Mouse (Mus musculus) MEL (cell line): ENCODE measurements at regions not wholly inside any gene's neighbourhood (a gene's known extent, or its start where the extent isn't known, plus 50 kb on each side); places are given as distances from the start of the nearest gene placed in this dataset.
"Not testable (repeated sequence)": the region's sequence is repeated elsewhere in the genome, so short reads cannot be mapped to it uniquely, and the experiment has no call there.

Experiments used
- DNase-seq: peaks from one replicate; pipeline ENCODE4 v3.0.0; 2011; ENCODE audit warnings: low read depth, low spot score
- H3K27ac ChIP-seq: 2 replicates; pipeline ENCODE4 v1.5.1; 2012; ENCODE audit warnings: low read depth, mild to moderate bottlenecking, control low read depth, low read length, moderate library complexity; ENCODE audit not compliant: control insufficient read depth
- H3K27me3 ChIP-seq, 2 experiments: fragments of 150-350 bp in 1 of 2; sonication (generic) in 1 of 2; 2 replicates each; pipeline ENCODE4 v1.6.1; 2012; ENCODE audit warnings: low read length in 2 of 2, mild to moderate bottlenecking in 2 of 2, improper control_type of control experiment in 1 of 2, moderate library complexity in 1 of 2; ENCODE audit not compliant: insufficient read depth in 2 of 2, control insufficient read depth in 1 of 2
- H3K36me3 ChIP-seq, 2 experiments: 2 replicates each; pipeline ENCODE4 v1.6.1; 2012 to 2014; ENCODE audit warnings: low read length in 2 of 2, improper control_type of control experiment in 1 of 2, inconsistent platforms in 1 of 2, mild to moderate bottlenecking in 1 of 2; ENCODE audit not compliant: insufficient read depth in 2 of 2, control insufficient read depth in 1 of 2
- H3K4me1 ChIP-seq, 2 experiments: fragments of 150-350 bp in 1 of 2; sonication (generic) in 1 of 2; 2 replicates each; pipeline ENCODE4 v1.6.1; 2012; ENCODE audit warnings: low read length in 2 of 2, improper control_type of control experiment in 1 of 2, mild to moderate bottlenecking in 1 of 2; ENCODE audit not compliant: insufficient read depth in 2 of 2, control insufficient read depth in 1 of 2
- H3K4me3 ChIP-seq, 2 experiments: fragments of 150-350 bp in 1 of 2; sonication (generic) in 1 of 2; 2 replicates each; pipeline ENCODE4 v1.5.1; 2012; ENCODE audit warnings: low read depth in 2 of 2, low read length in 2 of 2, mild to moderate bottlenecking in 2 of 2, moderate library complexity in 2 of 2, control low read depth in 1 of 2, improper control_type of control experiment in 1 of 2; ENCODE audit not compliant: control insufficient read depth in 1 of 2, insufficient read depth in 1 of 2
- H3K79me2 ChIP-seq: 2 replicates; pipeline ENCODE4 v1.6.1; 2012; ENCODE audit warnings: mild to moderate bottlenecking, low read length, moderate library complexity; ENCODE audit not compliant: control insufficient read depth, poor library complexity, insufficient read depth
- H3K9ac ChIP-seq: 2 replicates; pipeline ENCODE4 v1.6.1; 2012; ENCODE audit warnings: low read depth, mild to moderate bottlenecking, control low read depth, low read length, moderate library complexity; ENCODE audit not compliant: control insufficient read depth, poor library complexity, severe bottlenecking
- H3K9me3 ChIP-seq: fragments of 150-350 bp; sonication (generic); replicated peaks from 2 replicates; pipeline ENCODE4 v1.6.1; 2012; ENCODE audit warnings: mild to moderate bottlenecking, low read length, improper control_type of control experiment, moderate library complexity; ENCODE audit not compliant: insufficient read depth
- CHD2 ChIP-seq: IDR thresholded peaks from 2 replicates; pipeline ENCODE4 v1.6.1; 2011; ENCODE audit warnings: low read length, improper control_type of control experiment
- E2F4 ChIP-seq: IDR thresholded peaks from 2 replicates; pipeline ENCODE4 v1.6.1; 2011; ENCODE audit warnings: low read depth, low read length, improper control_type of control experiment, borderline replicate concordance
- ETS1 ChIP-seq: IDR thresholded peaks from 2 replicates; pipeline ENCODE4 v1.6.1; 2012; ENCODE audit warnings: low read depth, mild to moderate bottlenecking, inconsistent platforms, low read length, improper control_type of control experiment, moderate library complexity
- HCFC1 ChIP-seq: IDR thresholded peaks from 2 replicates; pipeline ENCODE4 v1.6.1; 2012; ENCODE audit warnings: low read depth, mild to moderate bottlenecking, inconsistent platforms, low read length, improper control_type of control experiment, moderate library complexity
- JUND ChIP-seq: IDR thresholded peaks from 2 replicates; pipeline ENCODE4 v1.6.1; 2011; ENCODE audit warnings: low read depth, mild to moderate bottlenecking, improper control_type of control experiment, low read length
- KAT2A ChIP-seq: conservative IDR thresholded peaks from 2 replicates; pipeline ENCODE4 v1.6.1; 2012; ENCODE audit warnings: low read depth, low read length, improper control_type of control experiment, inconsistent platforms
- MAZ ChIP-seq: IDR thresholded peaks from 2 replicates; pipeline ENCODE4 v1.6.1; 2012; ENCODE audit warnings: low read depth, mild to moderate bottlenecking, inconsistent platforms, low read length, improper control_type of control experiment
- MEF2A ChIP-seq: IDR thresholded peaks from 2 replicates; pipeline ENCODE4 v1.6.1; 2014; ENCODE audit warnings: low read depth, mild to moderate bottlenecking, inconsistent platforms, low read length, improper control_type of control experiment; ENCODE audit not compliant: poor library complexity, insufficient replicate concordance, severe bottlenecking; ENCODE audit errors: extremely low read depth
- MYB ChIP-seq: IDR thresholded peaks from 2 replicates; pipeline ENCODE4 v1.6.1; 2011; ENCODE audit warnings: mild to moderate bottlenecking, low read depth, low read length, improper control_type of control experiment
- NELFE ChIP-seq: IDR thresholded peaks from 2 replicates; pipeline ENCODE4 v1.6.1; 2011; ENCODE audit warnings: low read depth, low read length, improper control_type of control experiment
- POLR2A ChIP-seq, 2 experiments: IDR thresholded peaks; 2 replicates each; pipeline ENCODE4 v1.6.1; 2011 to 2012; ENCODE audit warnings: low read length in 2 of 2, mild to moderate bottlenecking in 2 of 2, control low read depth in 1 of 2, improper control_type of control experiment in 1 of 2, low read depth in 1 of 2, moderate library complexity in 1 of 2; ENCODE audit not compliant: control insufficient read depth in 1 of 2, insufficient read depth in 1 of 2, poor library complexity in 1 of 2
- POLR2AphosphoS2 ChIP-seq: IDR thresholded peaks from 2 replicates; pipeline ENCODE4 v1.6.1; 2011; ENCODE audit warnings: low read length, improper control_type of control experiment
- POLR2AphosphoS5 ChIP-seq: IDR thresholded peaks from 2 replicates; pipeline ENCODE4 v1.6.1; 2012; ENCODE audit warnings: low read depth, borderline replicate concordance, mild to moderate bottlenecking, inconsistent platforms, low read length, moderate library complexity, mixed read lengths
- SIN3A ChIP-seq: IDR thresholded peaks from 2 replicates; pipeline ENCODE4 v1.6.1; 2012; ENCODE audit warnings: low read length, improper control_type of control experiment, inconsistent platforms
- SMC3 ChIP-seq: IDR thresholded peaks from 2 replicates; pipeline ENCODE4 v1.6.1; 2011; ENCODE audit warnings: low read depth, low read length, improper control_type of control experiment
- TAL1 ChIP-seq: IDR thresholded peaks from 2 replicates; pipeline ENCODE4 v1.6.1; 2012; ENCODE audit warnings: mild to moderate bottlenecking, inconsistent platforms, low read length, moderate library complexity, mixed read lengths
- TCF12 ChIP-seq: IDR thresholded peaks from 2 replicates; pipeline ENCODE4 v1.6.1; 2014; ENCODE audit warnings: low read depth, mild to moderate bottlenecking, inconsistent platforms, low read length, improper control_type of control experiment, moderate library complexity
- USF1 ChIP-seq: IDR thresholded peaks from 2 replicates; pipeline ENCODE4 v1.6.1; 2014; ENCODE audit warnings: low read depth, mild to moderate bottlenecking, inconsistent platforms, low read length, improper control_type of control experiment, moderate library complexity
- USF2 ChIP-seq, 2 experiments: IDR thresholded peaks; 2 replicates each; pipeline ENCODE4 v1.6.1; 2011 to 2012; ENCODE audit warnings: improper control_type of control experiment in 2 of 2, low read length in 2 of 2, borderline replicate concordance in 1 of 2, inconsistent platforms in 1 of 2, low read depth in 1 of 2, mild to moderate bottlenecking in 1 of 2; ENCODE audit not compliant: insufficient read depth in 1 of 2
- ZNF384 ChIP-seq: IDR thresholded peaks from 2 replicates; pipeline ENCODE4 v1.6.1; 2012; ENCODE audit warnings: low read depth, mild to moderate bottlenecking, inconsistent platforms, low read length, improper control_type of control experiment

GRCm38 (mm10) chrY:4150031-4150430 is 378.6 kb downstream of the Gm3376 start:
- not testable (repeated sequence) for H3K27ac ChIP-seq, H3K79me2 ChIP-seq, H3K9me3 ChIP-seq, H3K9ac ChIP-seq, H3K36me3 ChIP-seq, H3K4me1 ChIP-seq, H3K4me3 ChIP-seq, H3K27me3 ChIP-seq
- peak; percentile 100 for DNase-seq

GRCm38 (mm10) chrY:4150681-4151080 is 379.2 kb downstream of the Gm3376 start:
- H3K27me3 ChIP-seq, H3K4me3 ChIP-seq, H3K9me3 ChIP-seq, H3K79me2 ChIP-seq, H3K4me1 ChIP-seq, H3K9ac ChIP-seq, DNase-seq, H3K27ac ChIP-seq, H3K36me3 ChIP-seq: not testable (repeated sequence)

- H3K4me3 ChIP-seq, H3K4me1 ChIP-seq, H3K9ac ChIP-seq, H3K79me2 ChIP-seq, H3K27me3 ChIP-seq, H3K36me3 ChIP-seq, H3K9me3 ChIP-seq, H3K27ac ChIP-seq: not testable (repeated sequence)
- peak; percentile 78 for DNase-seq
Observed at GRCm38 (mm10) chrY:4152998-4153397, 381.5 kb downstream of the Gm3376 start.

GRCm38 (mm10) chrY:4160371-4160770 is 388.9 kb downstream of the Gm3376 start:
- Histone ChIP-seq H3K9ac (no peak overlapping the region), H3K79me2 (no peaks in the 10 kb centered on the region), H3K27me3 (no peaks in the 10 kb centered on the region), H3K36me3 (no peaks in the 10 kb centered on the region), H3K9me3 (no peaks in the 10 kb centered on the region), H3K4me1 (no peaks in the 10 kb centered on the region), H3K4me3 (no peak overlapping the region), H3K27ac (no peak overlapping the region)
- TF ChIP-seq ETS1 (no peak), SMC3 (no peak), MEF2A (no peak), KAT2A (no peak), POLR2AphosphoS5 (no peak), POLR2A (IDR thresholded peaks at IDR 0.05; ENCODE audit: control insufficient read depth in 1 of 2, insufficient read depth in 1 of 2, low read depth in 1 of 2, low read length in 2 of 2, poor library complexity in 1 of 2) (no peak), SIN3A (no peak), HCFC1 (no peak), CHD2 (no peak), POLR2AphosphoS2 (no peak), TCF12 (no peak), E2F4 (no peak), NELFE (no peak), USF1 (no peak), USF2 (IDR thresholded peaks at IDR 0.05; ENCODE audit: borderline replicate concordance in 1 of 2, insufficient read depth in 1 of 2, low read depth in 1 of 2, low read length in 2 of 2) (no peak), TAL1 (no peak), MAZ (no peak), ZNF384 (no peak), MYB (no peak), JUND (no peak)
- peak; percentile 62 for DNase-seq
